In genomic region chr16:89914946-89915345, GRCm38 (mm10) we compare ENCODE assay signal across 28 mouse cellular contexts.
"Had no signal": no experiment of that assay in that cellular context is flagged by ENCODE, and none has a peak within 500 bp of the region (broad histone marks: within the 10 kb centered on the region; RNA-seq: fewer than 3 reads in every experiment).

No protein-coding gene starts in this region.

- H3K36me3 ChIP-seq: embryonic facial prominence, embryonic 10.5 days; embryonic facial prominence, embryonic 12.5 days; embryonic facial prominence, embryonic 13.5 days; embryonic facial prominence, embryonic 15.5 days; forebrain, embryonic 10.5 days; forebrain, embryonic 12.5 days; forebrain, embryonic 15.5 days had no signal

- H3K27me3 ChIP-seq: embryonic facial prominence, embryonic 12.5 days; embryonic facial prominence, embryonic 13.5 days; embryonic facial prominence, embryonic 15.5 days; forebrain, embryonic 12.5 days; forebrain, embryonic 13.5 days; forebrain, embryonic 15.5 days had no signal

- H3K4me3 ChIP-seq: embryonic facial prominence, embryonic 10.5 days; embryonic facial prominence, embryonic 12.5 days; embryonic facial prominence, embryonic 13.5 days; embryonic facial prominence, embryonic 15.5 days; erythroblast, embryonic 14.5 days; forebrain, embryonic 10.5 days; forebrain, embryonic 12.5 days; forebrain, embryonic 13.5 days; forebrain, embryonic 15.5 days; gastrocnemius, adult 2 months had no signal

- H3K4me2 ChIP-seq: embryonic facial prominence, embryonic 12.5 days; embryonic facial prominence, embryonic 13.5 days; embryonic facial prominence, embryonic 15.5 days; forebrain, embryonic 12.5 days; forebrain, embryonic 13.5 days; forebrain, embryonic 15.5 days had no signal

- H3K9ac ChIP-seq: embryonic facial prominence, embryonic 12.5 days; embryonic facial prominence, embryonic 13.5 days; embryonic facial prominence, embryonic 15.5 days; forebrain, embryonic 12.5 days; forebrain, embryonic 13.5 days; forebrain, embryonic 15.5 days; forebrain, postnatal 0 days had no signal

- H3K9me3 ChIP-seq: embryonic facial prominence, embryonic 10.5 days; embryonic facial prominence, embryonic 12.5 days; embryonic facial prominence, embryonic 13.5 days; embryonic facial prominence, embryonic 15.5 days; forebrain, embryonic 10.5 days; forebrain, embryonic 12.5 days; forebrain, embryonic 13.5 days; forebrain, embryonic 15.5 days had no signal

- H3K27ac ChIP-seq: embryonic facial prominence, embryonic 10.5 days; embryonic facial prominence, embryonic 12.5 days; embryonic facial prominence, embryonic 13.5 days; embryonic facial prominence, embryonic 15.5 days; forebrain, embryonic 10.5 days; forebrain, embryonic 12.5 days; forebrain, embryonic 13.5 days; forebrain, embryonic 15.5 days; gastrocnemius, adult 2 months had no signal

- DNase-seq: cerebellum, adult 18-20 months; cerebellum, adult 2 months; cerebellum, adult 8-10 months; cerebellum, adult 9-10 months; cerebellum, adult 9-11 months; cerebellum, postnatal 10 days; cerebellum, postnatal 14 days; cerebellum, postnatal 25 days; cerebellum, postnatal 36 days; embryo, embryonic 11 days; forebrain, postnatal 0 days; gastrocnemius, adult 2 months; gastrocnemius, postnatal 10 days; gastrocnemius, postnatal 14 days; gastrocnemius, postnatal 25 days; gastrocnemius, postnatal 36 days; heart, adult 11 months had no signal

- ATAC-seq: forebrain, embryonic 13.5 days; forebrain, embryonic 14.5 days; forebrain, embryonic 15.5 days; forebrain, embryonic 16.5 days; forebrain, postnatal 0 days had no signal
